19 mouse cellular contexts compared by ENCODE assay signal in the genomic region with DNA sequence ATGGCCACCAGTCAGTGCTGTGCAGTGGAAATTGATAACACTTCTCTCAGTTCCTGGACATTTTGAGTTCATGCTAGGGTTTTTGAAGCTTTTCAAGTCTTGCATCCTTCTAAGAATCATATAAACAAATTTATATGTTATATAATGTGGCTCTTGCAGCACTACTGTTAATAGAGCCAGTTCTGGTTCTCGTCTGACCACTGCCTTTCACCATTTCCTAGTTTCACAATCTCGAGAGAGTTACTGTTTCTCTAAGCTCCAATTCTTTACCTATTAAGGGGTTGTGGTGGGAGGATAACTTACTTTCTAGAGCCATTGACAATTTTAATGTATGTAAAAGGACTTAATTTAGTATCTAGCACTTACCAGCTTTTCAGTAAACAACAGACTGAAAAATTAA.
"Had no signal": no experiment of that assay in that cellular context is flagged by ENCODE, and none has a peak within 500 bp of the region (broad histone marks: within the 10 kb centered on the region; RNA-seq: fewer than 3 reads in every experiment).

No protein-coding gene starts in this region.

- H3K4me2 ChIP-seq: liver, embryonic 15.5 days; lung, embryonic 15.5 days; midbrain, embryonic 11.5 days; midbrain, embryonic 13.5 days; midbrain, embryonic 15.5 days; neural tube, embryonic 12.5 days had no signal

- H3K9me3 ChIP-seq: liver, embryonic 15.5 days; lung, embryonic 15.5 days; megakaryocyte, embryonic 14.5 days; midbrain, embryonic 13.5 days; midbrain, embryonic 15.5 days; neural tube, embryonic 12.5 days had no signal

- H3K27ac ChIP-seq: liver, embryonic 15.5 days; lung, embryonic 15.5 days; macrophage; midbrain, embryonic 13.5 days; midbrain, embryonic 15.5 days; neural tube, embryonic 12.5 days had no signal

- ATAC-seq: liver, postnatal 0 days; lung, postnatal 0 days; midbrain, embryonic 13.5 days; midbrain, embryonic 15.5 days had no signal

- H3K36me3 ChIP-seq: liver, embryonic 15.5 days; lung, embryonic 15.5 days; midbrain, embryonic 13.5 days; midbrain, embryonic 15.5 days; neural tube, embryonic 12.5 days had no signal

- H3K4me3 ChIP-seq: liver, embryonic 15.5 days; lung, embryonic 15.5 days; megakaryocyte, embryonic 14.5 days; midbrain, embryonic 13.5 days; midbrain, embryonic 15.5 days; neural tube, embryonic 12.5 days had no signal

- DNase-seq: liver, postnatal 0 days; lung, adult 2 months; lung, postnatal 14 days; lung, postnatal 36 days; right cerebral cortex, postnatal 14 days; right cerebral cortex, postnatal 4 days; spleen, adult 18-20 months; thymus, adult 18-20 months; thymus, postnatal 14 days; thymus, postnatal 36 days had no signal

- H3K4me1 ChIP-seq: liver, embryonic 15.5 days; lung, embryonic 15.5 days; megakaryocyte, embryonic 14.5 days had no signal

- H3K9ac ChIP-seq: liver, embryonic 15.5 days; liver, postnatal 0 days; lung, embryonic 15.5 days; midbrain, embryonic 13.5 days; midbrain, embryonic 15.5 days; neural tube, embryonic 12.5 days had no signal

- H3K27me3 ChIP-seq: liver, embryonic 15.5 days; lung, embryonic 15.5 days; megakaryocyte, embryonic 14.5 days; midbrain, embryonic 13.5 days; midbrain, embryonic 15.5 days; neural tube, embryonic 12.5 days had no signal
